Mouse (Mus musculus) lung, postnatal 0 days (tissue): Measurements from ENCODE around the gene Inf2. TPM values are rescaled to one million over a fixed set of nuclear protein-coding genes. Genes with fewer than 3 reads are reported as not detected.

Experiments used
- ATAC-seq: fragments of 200-750 bp; cut with Nextera tagmentation; 2 replicates; pipeline ENCODE4 v1.8.0; 2017; ENCODE audit warnings: moderate library complexity
- DNase-seq: peaks from one replicate; pipeline ENCODE4 v3.0.0-alpha.2; 2016; ENCODE audit warnings: low spot score
- H3K27ac ChIP-seq: fragments of 300-500 bp; sonication (generic); 2 replicates; pipeline ENCODE4 v1.5.1; 2014; ENCODE audit warnings: antibody characterized with exemption, mild to moderate bottlenecking, low read length, mixed read lengths
- H3K27me3 ChIP-seq: fragments of 300-500 bp; sonication (generic); replicated peaks from 2 replicates; pipeline ENCODE4 v1.6.1; 2014; ENCODE audit warnings: low read length, mixed read lengths; ENCODE audit not compliant: insufficient read depth
- H3K36me3 ChIP-seq: fragments of 300-500 bp; sonication (generic); 2 replicates; pipeline ENCODE4 v1.6.1; 2014; ENCODE audit warnings: low read length, mixed read lengths; ENCODE audit not compliant: insufficient read depth
- H3K4me1 ChIP-seq: fragments of 300-500 bp; sonication (generic); 2 replicates; pipeline ENCODE4 v1.6.1; 2014; ENCODE audit warnings: antibody characterized with exemption, low read depth, low read length, mixed read lengths; ENCODE audit not compliant: insufficient read depth
- H3K4me2 ChIP-seq: fragments of 300-500 bp; sonication (generic); replicated peaks from 2 replicates; pipeline ENCODE4 v1.6.1; 2014; ENCODE audit warnings: low read depth, mild to moderate bottlenecking, low read length, moderate library complexity, mixed read lengths
- H3K4me3 ChIP-seq: fragments of 300-500 bp; sonication (generic); 2 replicates; pipeline ENCODE4 v1.5.1; 2014; ENCODE audit warnings: low read depth, low read length
- H3K9ac ChIP-seq: fragments of 300-500 bp; sonication (generic); replicated peaks from 2 replicates; pipeline ENCODE4 v1.6.1; 2014; ENCODE audit warnings: low read depth, mild to moderate bottlenecking
- H3K9me3 ChIP-seq: fragments of 300-500 bp; sonication (generic); 2 replicates; pipeline ENCODE4 v1.6.1; 2016; ENCODE audit warnings: low read length, mixed read lengths
- CTCF ChIP-seq: IDR thresholded peaks from 2 replicates; pipeline ENCODE4 v1.5.1; 2016; ENCODE audit warnings: antibody characterized with exemption, mild to moderate bottlenecking
- EP300 ChIP-seq: IDR thresholded peaks from 2 replicates; pipeline ENCODE4 v1.6.1; 2016; ENCODE audit warnings: antibody characterized with exemption, mild to moderate bottlenecking, control low read depth
- WGBS: fragments of 180-500 bp; shearing (Covaris S2); extraction: QIAGEN DNeasy Blood & Tissue Kit; methylation state at CpG from one replicate; pipeline ENCODE4 v1.1.7; 2014; 5-methylcytosine and 5-hydroxymethylcytosine counted together
- polyA plus RNA-seq: library from polyadenylated mRNA; unstranded; fragments of >200 nt; fragmentation: Nextera tagmentation; extraction: Ambion mirVana; gene quantifications from 2 replicates; pipeline ENCODE4 v1.2.1, GENCODE M21; 2015

Gene Inf2
- polyA plus RNA-seq, 1 experiment from 2014 or later = 5.2 TPM

DNA sequence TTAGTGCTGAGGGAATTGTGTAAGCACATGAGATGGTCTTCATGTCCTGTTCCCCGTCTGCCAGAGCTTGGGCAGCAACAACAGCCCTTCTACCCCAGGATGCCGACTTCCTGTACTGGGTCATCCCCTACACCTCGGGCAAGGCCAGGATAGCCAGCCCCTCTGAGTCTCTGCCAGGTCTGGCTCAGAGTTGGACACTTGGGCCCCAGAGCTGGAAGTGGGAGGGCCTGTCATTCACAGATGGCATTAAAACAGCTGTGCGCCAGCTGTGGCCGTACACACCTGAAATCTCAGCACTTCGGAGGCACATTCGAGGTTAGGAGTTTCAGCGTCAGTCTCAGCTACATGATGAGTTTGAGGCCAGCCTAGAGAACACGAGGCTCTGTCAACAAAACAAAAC lies 7.9 kb downstream of the Inf2 start:
- TF ChIP-seq CTCF = no peak
- no peak for TF ChIP-seq EP300
- Histone ChIP-seq H3K4me3 (no peak overlapping the region), H3K4me2 (no peak overlapping the region), H3K27me3 (no peaks in the 10 kb centered on the region), H3K36me3 (no peaks in the 10 kb centered on the region), H3K9ac (no peak overlapping the region), H3K9me3 (no peaks in the 10 kb centered on the region), H3K4me1 (peaks cover 28% of the 10 kb centered on the region), H3K27ac (no peak overlapping the region)
- ATAC-seq (no peak), DNase-seq (no peak)
- WGBS = 60% methylated on average over 9 of the region's 9 CpGs

DNA sequence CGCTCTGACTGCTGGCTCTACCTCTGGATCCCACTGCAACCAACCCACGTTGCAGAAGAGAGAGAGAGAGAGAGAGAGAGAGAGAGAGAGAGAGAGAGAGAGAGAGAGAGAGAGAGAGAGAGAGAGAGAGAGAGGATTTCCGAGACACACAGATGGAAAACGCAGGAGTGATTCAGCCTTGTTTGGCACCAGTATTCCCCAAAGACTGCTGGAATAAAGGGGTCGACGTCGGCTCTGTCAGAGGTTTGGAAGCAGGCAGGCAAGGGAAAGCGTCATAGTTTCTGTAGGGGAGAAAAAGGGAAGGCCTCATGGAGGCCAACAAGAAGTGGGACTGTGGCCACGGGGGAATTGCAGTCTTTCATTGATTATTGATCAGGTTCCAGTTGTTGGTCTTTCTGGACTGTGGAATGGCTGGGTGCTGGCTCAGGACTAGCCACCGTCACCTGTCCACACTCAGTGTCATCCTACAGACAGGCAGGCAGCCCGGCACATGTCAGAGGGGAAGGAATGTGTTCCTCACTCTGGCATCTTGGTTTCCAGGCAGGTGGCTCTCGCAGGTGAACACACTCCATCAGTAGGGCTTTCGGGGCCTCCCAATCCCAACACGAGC lies 8.4 kb downstream of the Inf2 start:
- ATAC-seq = no peak
- Histone ChIP-seq H3K9me3 (no peaks in the 10 kb centered on the region), H3K4me3 (no peak overlapping the region), H3K36me3 (no peaks in the 10 kb centered on the region), H3K27ac (no peak overlapping the region), H3K4me2 (no peak overlapping the region), H3K4me1 (peaks cover 27% of the 10 kb centered on the region), H3K9ac (no peak overlapping the region), H3K27me3 (no peaks in the 10 kb centered on the region)
- WGBS = 78% methylated on average over 14 of the region's 14 CpGs
- TF ChIP-seq CTCF (no peak), EP300 (no peak)
- DNase-seq = no peak

DNA sequence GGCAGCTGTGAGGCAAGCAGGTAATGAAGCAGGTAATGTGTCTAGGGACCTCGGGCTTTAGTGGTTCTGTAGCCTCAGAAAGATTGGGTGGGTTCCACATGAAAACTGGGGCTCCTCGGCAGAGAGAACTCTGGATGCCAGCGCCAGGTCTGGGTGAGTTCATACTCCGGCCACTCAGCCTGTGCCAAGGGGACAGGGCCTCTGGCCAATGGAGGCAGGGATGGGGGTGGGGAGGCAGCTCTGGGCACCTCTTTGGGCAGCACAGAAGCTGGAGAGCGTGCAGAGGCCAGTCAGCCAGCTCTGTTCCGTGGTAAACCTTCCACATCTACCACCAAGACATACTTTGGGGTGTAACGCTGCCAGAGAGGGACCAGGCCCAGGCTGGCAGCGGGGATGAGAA lies 9.0 kb downstream of the Inf2 start:
- DNase-seq (no peak), ATAC-seq (no peak)
- Histone ChIP-seq H3K4me2 (no peak overlapping the region), H3K9ac (no peak overlapping the region), H3K4me3 (no peak overlapping the region), H3K36me3 (no peaks in the 10 kb centered on the region), H3K27me3 (no peaks in the 10 kb centered on the region), H3K4me1 (peaks cover 21% of the 10 kb centered on the region), H3K27ac (no peak overlapping the region), H3K9me3 (no peaks in the 10 kb centered on the region)
- 85% methylated on average over 8 of the region's 8 CpGs for WGBS
- TF ChIP-seq CTCF (no peak), EP300 (no peak)

DNA sequence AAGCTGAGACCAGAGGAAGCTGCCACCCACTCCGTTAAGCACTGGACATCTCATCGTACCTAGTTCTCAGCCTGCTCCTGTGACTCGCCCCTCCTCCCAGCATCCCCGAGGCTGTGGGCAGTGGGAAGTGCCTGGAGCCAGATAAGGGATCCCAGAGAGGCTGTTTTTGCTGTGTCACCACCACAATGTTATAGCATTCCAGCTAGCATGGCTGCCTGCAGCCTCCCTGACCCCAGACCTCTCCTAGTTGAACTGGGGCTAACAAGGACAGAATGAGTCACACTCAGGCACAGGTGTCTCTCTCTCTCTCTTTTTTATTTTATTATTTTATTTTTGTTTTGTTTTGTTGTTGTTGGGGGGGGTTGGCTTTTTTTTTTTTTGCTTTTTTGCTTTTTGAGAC lies 10.6 kb downstream of the Inf2 start:
- DNase-seq = no peak
- no peak overlapping the region for H3K9ac ChIP-seq
- no peaks in the 10 kb centered on the region for H3K9me3 ChIP-seq
- 35% methylated on average over 4 of the region's 4 CpGs for WGBS
- H3K36me3 ChIP-seq = no peaks in the 10 kb centered on the region
- H3K4me2 ChIP-seq = no peak overlapping the region
- H3K27me3 ChIP-seq = no peaks in the 10 kb centered on the region
- H3K4me1 ChIP-seq = peaks cover 10% of the 10 kb centered on the region; the same call in 1 of the 2 replicates
- H3K4me3 ChIP-seq = no peak overlapping the region
- no peak for ATAC-seq
- H3K27ac ChIP-seq = no peak overlapping the region
- TF ChIP-seq CTCF (no peak), EP300 (no peak)

DNA sequence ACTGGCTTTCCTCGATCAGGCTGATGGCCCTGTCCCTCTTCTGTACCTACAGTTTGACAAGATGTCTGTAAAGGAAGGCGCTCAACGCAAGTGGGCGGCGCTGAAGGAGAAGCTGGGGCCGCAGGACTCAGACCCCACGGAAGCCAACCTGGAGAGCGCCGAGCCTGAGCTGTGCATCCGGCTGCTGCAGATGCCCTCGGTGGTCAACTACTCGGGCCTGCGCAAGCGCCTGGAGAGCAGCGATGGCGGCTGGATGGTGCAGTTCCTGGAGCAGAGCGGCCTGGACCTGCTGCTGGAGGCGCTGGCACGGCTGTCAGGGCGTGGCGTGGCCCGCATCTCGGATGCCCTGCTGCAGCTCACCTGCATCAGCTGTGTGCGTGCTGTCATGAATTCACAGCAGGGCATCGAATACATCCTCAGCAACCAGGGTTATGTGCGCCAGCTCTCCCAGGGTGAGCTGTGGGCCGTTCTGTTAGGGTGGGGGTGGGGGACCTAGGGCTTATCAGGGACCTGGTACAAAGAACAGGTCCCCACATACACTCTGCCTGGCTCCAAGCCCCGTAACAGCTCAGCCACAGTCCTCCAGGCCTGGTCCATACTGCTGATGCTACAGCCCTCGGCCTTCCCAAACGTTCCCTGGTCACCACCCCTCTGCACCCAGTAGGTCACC lies 11.5 kb downstream of the Inf2 start:
- H3K9ac ChIP-seq = no peak overlapping the region
- no peak overlapping the region for H3K4me2 ChIP-seq
- no peak overlapping the region for H3K4me3 ChIP-seq
- ATAC-seq (no peak), DNase-seq (no peak)
- no peaks in the 10 kb centered on the region for H3K36me3 ChIP-seq
- no peaks in the 10 kb centered on the region for H3K27me3 ChIP-seq
- H3K4me1 ChIP-seq = 0 out of 2 replicates have a peak, but pooled peaks cover 4% of the 10 kb centered on the region
- no peak overlapping the region for H3K27ac ChIP-seq
- TF ChIP-seq EP300 = no peak
- no peak for TF ChIP-seq CTCF
- H3K9me3 ChIP-seq = no peaks in the 10 kb centered on the region
- 88% methylated on average over 30 of the region's 30 CpGs for WGBS

DNA sequence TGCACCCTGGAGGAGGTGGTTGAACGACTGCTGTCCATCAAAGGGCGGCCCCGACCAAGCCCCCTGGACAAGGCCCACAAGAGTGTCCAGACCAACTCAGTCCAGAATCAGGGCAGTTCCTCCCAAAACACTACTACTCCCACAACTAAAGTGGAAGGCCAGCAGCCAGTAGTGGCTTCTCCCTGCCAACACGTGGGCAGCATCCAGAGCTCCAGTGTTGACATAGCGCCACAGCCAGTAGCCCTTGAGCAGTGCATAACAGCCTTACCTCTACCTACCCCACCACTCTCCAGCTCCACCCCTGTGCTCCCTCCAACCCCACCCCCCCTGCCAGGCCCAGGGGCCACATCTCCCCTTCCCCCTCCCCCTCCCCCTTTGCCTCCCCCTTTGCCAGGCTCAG lies 15.4 kb downstream of the Inf2 start:
- Histone ChIP-seq H3K4me3 (no peak overlapping the region), H3K36me3 (no peaks in the 10 kb centered on the region), H3K4me1 (0 out of 2 replicates have a peak, but pooled peaks cover 2% of the 10 kb centered on the region), H3K27me3 (no peaks in the 10 kb centered on the region), H3K4me2 (no peak overlapping the region), H3K9me3 (no peaks in the 10 kb centered on the region), H3K27ac (no peak overlapping the region), H3K9ac (no peak overlapping the region)
- TF ChIP-seq CTCF = no peak
- no peak for TF ChIP-seq EP300
- DNase-seq (no peak), ATAC-seq (peak; percentile 34)
- WGBS = 74% methylated on average over 5 of the region's 5 CpGs
